Mouse (Mus musculus) liver, adult 2 months (tissue): ENCODE measurements around the gene Ndufv1.
"Not testable (repeated sequence)": the region's sequence is repeated elsewhere in the genome, so short reads cannot be mapped to it uniquely, and the experiment has no call there.

Experiments
- CTCF ChIP-seq: fragments of 200-500 bp; IDR thresholded peaks from 2 replicates; pipeline ENCODE4 v1.5.1; 2011; ENCODE audit warnings: low read depth, low read length, control low read depth
- POLR2A ChIP-seq: fragments of 200-500 bp; IDR thresholded peaks from 2 replicates; pipeline ENCODE4 v1.6.1; 2011; ENCODE audit warnings: low read length, control low read depth; ENCODE audit not compliant: insufficient read depth; ENCODE audit errors: extremely low read depth

- not testable (repeated sequence) for TF ChIP-seq POLR2A
- TF ChIP-seq CTCF: 0 out of 2 replicates have a peak, but pooled peaks have one; percentile 15
These were observed 36.5 kb upstream of the Ndufv1 start for GRCm38 (mm10) chr19:4049069-4049468.
